Mouse (Mus musculus) olfactory bulb, adult 2 months (tissue): ENCODE data around the gene A630001G21Rik.

Experiments used
- CTCF ChIP-seq: fragments of 200-500 bp; IDR thresholded peaks from 2 replicates; pipeline ENCODE4 v1.5.1; 2012; ENCODE audit warnings: low read depth, mild to moderate bottlenecking, low read length, moderate library complexity; ENCODE audit not compliant: insufficient read depth
- POLR2A ChIP-seq: fragments of 200-500 bp; IDR thresholded peaks from 2 replicates; pipeline ENCODE4 v1.6.1; 2012; ENCODE audit warnings: mild to moderate bottlenecking, low read depth, low read length, moderate library complexity; ENCODE audit not compliant: insufficient read depth

DNA sequence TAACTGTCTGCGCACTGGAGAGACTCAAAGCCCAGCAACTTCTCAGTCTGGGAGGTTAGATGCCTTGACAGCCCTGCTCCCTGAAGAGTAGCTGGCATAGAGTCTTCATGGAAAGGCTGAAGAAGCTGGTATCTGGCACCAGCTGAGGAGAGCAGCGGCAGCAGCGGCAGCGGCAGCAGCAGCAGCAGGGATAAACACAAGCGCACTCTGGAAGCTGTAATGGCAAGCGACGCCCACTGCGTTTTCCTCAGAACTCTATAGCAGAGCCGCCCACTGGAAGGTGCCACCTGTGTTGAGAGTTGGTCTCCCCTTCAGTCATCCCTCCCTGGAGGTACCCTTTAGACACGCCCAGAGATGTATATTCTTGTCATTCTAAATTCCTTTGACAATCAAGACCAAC lies 2.3 kb downstream of the A630001G21Rik start:
- TF ChIP-seq CTCF (no peak), POLR2A (no peak)
